Mouse (Mus musculus): Measurements from ENCODE around the gene Podnl1.

- TF ChIP-seq POLR2A (IDR thresholded peaks at IDR 0.05; ENCODE audit: borderline replicate concordance, low read depth, low read length) (no peak), CTCF (IDR thresholded peaks at IDR 0.05; ENCODE audit: low read depth, low read length) (no peak)
Observed at GRCm38 (mm10) chr8:84177405-84177804, 51.6 kb downstream of the Podnl1 start.
